Mouse (Mus musculus) embryonic facial prominence, embryonic 11.5 days (tissue): Measurements from ENCODE around the gene Gnptab. TPM values are rescaled to one million over a fixed set of nuclear protein-coding genes. Genes with fewer than 3 reads are reported as not detected.
A peak's percentile ranks its signal among the peaks of the same experiment; 100 is the strongest.

Source experiments
- ATAC-seq: fragments of 200-750 bp; cut with Nextera tagmentation; replicated peaks from 2 replicates; pipeline ENCODE4 v1.8.0; 2017; ENCODE audit warnings: low read depth; ENCODE audit not compliant: insufficient number of reproducible peaks, low FRiP score, low TSS enrichment
- DNase-seq: peaks from one replicate; pipeline ENCODE4 v3.0.0-alpha.2; 2015; ENCODE audit warnings: low spot score
- H3K27ac ChIP-seq: fragments of 300-500 bp; sonication (generic); replicated peaks from 2 replicates; pipeline ENCODE4 v1.5.1; 2014; ENCODE audit warnings: mild to moderate bottlenecking, low read depth, low read length, control low read depth
- H3K27me3 ChIP-seq: fragments of 300-500 bp; sonication (generic); 2 replicates; pipeline ENCODE4 v1.6.1; 2014; ENCODE audit warnings: mild to moderate bottlenecking, low read length, moderate library complexity, mixed read lengths; ENCODE audit not compliant: control insufficient read depth, insufficient read depth
- H3K36me3 ChIP-seq: fragments of 300-500 bp; sonication (generic); replicated peaks from 2 replicates; pipeline ENCODE4 v1.6.1; 2014; ENCODE audit warnings: low read depth, mild to moderate bottlenecking, low read length, moderate library complexity, mixed read lengths; ENCODE audit not compliant: control insufficient read depth, insufficient read depth
- H3K4me1 ChIP-seq: fragments of 300-500 bp; sonication (generic); 2 replicates; pipeline ENCODE4 v1.6.1; 2014; ENCODE audit warnings: low read length, mixed read lengths; ENCODE audit not compliant: control insufficient read depth, insufficient read depth
- H3K4me2 ChIP-seq: fragments of 300-500 bp; sonication (generic); 2 replicates; pipeline ENCODE4 v1.6.1; 2014; ENCODE audit warnings: low read depth, mild to moderate bottlenecking, control low read depth, low read length, moderate library complexity
- H3K4me3 ChIP-seq: fragments of 300-500 bp; sonication (generic); 2 replicates; pipeline ENCODE4 v1.5.1; 2014; ENCODE audit warnings: low read depth, low read length, control low read depth
- H3K9ac ChIP-seq: fragments of 300-500 bp; sonication (generic); replicated peaks from 2 replicates; pipeline ENCODE4 v1.6.1; 2014; ENCODE audit warnings: mild to moderate bottlenecking, control low read depth, low read length
- H3K9me3 ChIP-seq: fragments of 300-500 bp; sonication (generic); replicated peaks from 2 replicates; pipeline ENCODE4 v1.6.1; 2016; ENCODE audit warnings: mild to moderate bottlenecking, low read length, inconsistent platforms, mixed read lengths; ENCODE audit not compliant: control insufficient read depth
- WGBS: fragments of 180-500 bp; shearing (Covaris S2); extraction: QIAGEN DNeasy Blood & Tissue Kit; methylation state at CpG from one replicate; pipeline ENCODE4 v1.1.7; 2014; 5-methylcytosine and 5-hydroxymethylcytosine counted together
- polyA plus RNA-seq: library from polyadenylated mRNA; unstranded; fragments of >200 nt; fragmentation: Nextera tagmentation; extraction: Ambion mirVana; gene quantifications from 2 replicates; pipeline ENCODE4 v1.2.1, GENCODE M21; 2014

Gnptab gene
- polyA plus RNA-seq, 1 experiment from 2014 or later, result 7.6 TPM

DNA sequence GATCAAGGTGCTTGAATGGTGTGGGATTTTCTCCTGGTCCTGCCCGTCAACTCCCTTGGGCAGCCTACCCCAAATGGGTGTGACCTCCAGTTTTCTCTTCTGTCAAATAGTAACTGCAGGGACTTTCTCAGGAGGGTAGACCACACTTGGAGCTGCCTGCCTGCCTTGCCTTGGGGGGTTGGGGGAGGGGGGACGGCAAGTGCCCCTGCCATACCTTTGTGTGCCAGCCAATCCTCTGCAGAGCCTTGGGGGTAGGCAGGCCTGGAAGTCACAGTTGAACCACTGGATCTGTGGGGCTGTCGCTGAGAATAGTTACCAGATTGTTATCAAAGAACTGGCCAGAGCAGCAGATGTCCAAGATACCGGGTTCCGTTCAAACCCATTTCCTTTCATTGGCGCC is 7.3 kb downstream of the Gnptab start:
- Histone ChIP-seq H3K27me3 (no peaks in the 10 kb centered on the region), H3K4me3 (no peak overlapping the region), H3K9me3 (no peaks in the 10 kb centered on the region), H3K36me3 (no peaks in the 10 kb centered on the region), H3K4me1 (no peaks in the 10 kb centered on the region), H3K27ac (no peak overlapping the region), H3K4me2 (no peak overlapping the region), H3K9ac (no peak overlapping the region)
- ATAC-seq (no peak), DNase-seq (no peak)
- 76% methylated on average over 6 of the region's 6 CpGs for WGBS

DNA sequence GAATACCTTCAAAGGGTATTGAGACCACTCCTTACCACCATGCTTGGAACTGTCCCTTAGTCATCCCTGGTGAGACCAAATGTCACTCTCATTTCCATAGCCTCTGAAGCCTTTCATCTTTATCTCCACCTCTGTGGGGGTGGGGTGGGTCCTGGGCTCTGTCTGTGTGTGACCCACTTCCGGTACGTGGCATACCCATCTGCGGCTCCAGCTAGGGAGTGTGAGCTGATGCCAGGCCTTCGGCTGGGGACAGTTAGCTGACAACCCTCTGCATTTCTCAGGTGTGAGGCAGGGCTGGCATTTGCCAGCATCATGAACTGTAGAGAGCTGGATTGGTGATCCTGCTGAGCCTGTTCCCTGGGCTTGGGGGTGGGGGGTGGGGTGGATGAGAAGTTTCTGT is 10.6 kb downstream of the Gnptab start:
- no peaks in the 10 kb centered on the region for H3K36me3 ChIP-seq
- no peaks in the 10 kb centered on the region for H3K27me3 ChIP-seq
- ATAC-seq (no peak; the same call in 1 of the 2 replicates), DNase-seq (no peak)
- H3K4me1 ChIP-seq, result no peaks in the 10 kb centered on the region
- no peak overlapping the region for H3K4me3 ChIP-seq
- 65% methylated on average over 4 of the region's 4 CpGs for WGBS
- no peaks in the 10 kb centered on the region for H3K9me3 ChIP-seq
- no peak overlapping the region for H3K4me2 ChIP-seq
- H3K9ac ChIP-seq, result no peak overlapping the region
- no peak overlapping the region for H3K27ac ChIP-seq

DNA sequence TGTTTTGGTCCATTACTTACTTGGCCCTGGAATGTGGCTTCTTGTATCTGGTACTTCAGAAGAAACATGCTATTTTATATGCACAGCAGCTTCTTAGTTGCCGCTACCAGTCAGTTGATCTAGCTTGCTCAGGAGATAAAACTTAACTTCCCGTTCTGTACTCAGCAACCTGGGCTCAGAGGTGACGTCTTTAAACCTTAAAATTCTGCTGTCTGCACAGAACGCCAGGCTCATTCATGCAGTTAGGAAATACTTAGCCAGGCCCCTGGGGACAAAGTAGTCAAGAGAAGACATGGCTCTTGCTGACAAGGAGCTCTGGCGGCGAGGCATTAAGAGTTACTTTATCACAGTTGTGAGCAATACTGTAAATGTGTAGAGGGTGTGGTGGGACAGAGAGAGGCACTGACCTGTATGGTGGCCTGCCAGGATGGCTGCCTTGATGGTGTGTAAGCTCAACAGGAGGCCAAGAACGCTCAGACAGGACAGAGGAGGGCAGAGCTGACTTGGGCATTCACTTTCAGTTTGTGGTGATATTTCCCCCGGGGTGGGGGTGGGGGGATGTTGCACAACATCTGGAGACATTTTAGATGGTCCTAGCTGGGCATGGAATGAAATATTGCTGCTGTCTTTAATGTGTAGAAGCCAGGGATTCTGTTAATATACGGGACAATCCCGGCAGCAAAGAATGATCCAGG is 11.3 kb downstream of the Gnptab start:
- H3K4me3 ChIP-seq, result no peak overlapping the region
- H3K27ac ChIP-seq, result no peak overlapping the region
- H3K9ac ChIP-seq, result no peak overlapping the region
- no peaks in the 10 kb centered on the region for H3K4me1 ChIP-seq
- DNase-seq (peak; percentile 18), ATAC-seq (no peak)
- no peaks in the 10 kb centered on the region for H3K27me3 ChIP-seq
- no peak overlapping the region for H3K4me2 ChIP-seq
- 48% methylated on average over 10 of the region's 10 CpGs for WGBS
- H3K36me3 ChIP-seq, result no peaks in the 10 kb centered on the region
- no peaks in the 10 kb centered on the region for H3K9me3 ChIP-seq

DNA sequence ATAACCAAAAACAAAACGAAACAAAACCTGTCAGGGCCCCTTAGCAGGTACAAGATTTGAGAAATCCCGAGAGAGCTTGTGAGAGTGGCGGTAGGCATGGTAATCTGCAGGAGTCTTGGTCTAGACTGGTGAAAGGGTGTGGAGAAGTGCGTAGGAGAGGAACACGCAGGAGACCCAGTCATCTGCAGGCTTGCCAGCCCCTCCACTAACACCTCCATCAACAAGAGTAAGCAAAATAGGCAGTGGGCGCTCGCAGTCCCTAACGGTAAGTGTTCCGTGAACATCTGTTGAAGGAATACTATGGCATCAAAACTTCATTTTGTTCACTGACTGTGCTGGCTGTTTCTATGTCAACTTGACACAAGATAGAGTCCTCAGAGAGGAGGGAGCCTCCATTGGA is 12.6 kb downstream of the Gnptab start:
- Histone ChIP-seq H3K9ac (no peak overlapping the region), H3K27me3 (no peaks in the 10 kb centered on the region), H3K9me3 (no peaks in the 10 kb centered on the region), H3K4me3 (no peak overlapping the region), H3K4me1 (no peaks in the 10 kb centered on the region), H3K27ac (no peak overlapping the region), H3K4me2 (no peak overlapping the region), H3K36me3 (no peaks in the 10 kb centered on the region)
- DNase-seq, result no peak
- WGBS, result 92% methylated on average over 9 of the region's 9 CpGs
- no peak for ATAC-seq

DNA sequence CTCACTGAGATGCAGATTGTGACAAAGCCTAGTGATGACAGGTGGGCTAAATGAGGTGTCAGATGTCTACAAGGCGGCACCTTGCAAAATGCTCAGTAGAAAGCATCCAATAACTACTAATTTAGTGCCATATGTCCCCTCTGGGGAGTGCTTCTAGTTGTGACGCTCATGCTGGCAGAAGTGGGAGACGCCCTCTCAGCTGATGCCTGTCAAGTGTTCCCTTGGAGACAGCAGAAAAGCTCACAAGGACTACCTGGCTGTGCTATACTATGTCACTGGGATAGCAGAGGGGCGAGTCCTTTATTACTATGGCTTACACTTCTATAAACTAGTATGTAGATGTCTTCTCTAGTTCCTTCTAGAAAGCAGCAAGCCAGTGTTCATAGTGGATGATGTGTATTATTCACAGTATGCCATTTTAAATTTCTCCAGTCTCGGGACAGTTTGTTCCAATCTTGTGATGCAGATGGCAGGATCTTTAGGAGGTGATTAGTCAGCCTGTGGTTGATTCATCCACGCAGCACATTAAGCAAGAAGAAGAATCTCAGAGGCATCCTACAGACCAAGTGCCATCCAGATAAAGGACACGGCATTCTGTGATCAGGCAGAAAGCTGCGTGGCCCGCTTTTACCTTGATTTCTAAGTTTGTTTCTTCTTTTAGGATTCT is 13.4 kb downstream of the Gnptab start:
- ATAC-seq (no peak), DNase-seq (no peak)
- Histone ChIP-seq H3K9me3 (no peaks in the 10 kb centered on the region), H3K4me3 (no peak overlapping the region), H3K27ac (no peak overlapping the region), H3K9ac (no peak overlapping the region), H3K4me1 (no peaks in the 10 kb centered on the region), H3K4me2 (no peak overlapping the region), H3K36me3 (no peaks in the 10 kb centered on the region), H3K27me3 (no peaks in the 10 kb centered on the region)
- WGBS, result 88% methylated on average over 9 of the region's 9 CpGs

DNA sequence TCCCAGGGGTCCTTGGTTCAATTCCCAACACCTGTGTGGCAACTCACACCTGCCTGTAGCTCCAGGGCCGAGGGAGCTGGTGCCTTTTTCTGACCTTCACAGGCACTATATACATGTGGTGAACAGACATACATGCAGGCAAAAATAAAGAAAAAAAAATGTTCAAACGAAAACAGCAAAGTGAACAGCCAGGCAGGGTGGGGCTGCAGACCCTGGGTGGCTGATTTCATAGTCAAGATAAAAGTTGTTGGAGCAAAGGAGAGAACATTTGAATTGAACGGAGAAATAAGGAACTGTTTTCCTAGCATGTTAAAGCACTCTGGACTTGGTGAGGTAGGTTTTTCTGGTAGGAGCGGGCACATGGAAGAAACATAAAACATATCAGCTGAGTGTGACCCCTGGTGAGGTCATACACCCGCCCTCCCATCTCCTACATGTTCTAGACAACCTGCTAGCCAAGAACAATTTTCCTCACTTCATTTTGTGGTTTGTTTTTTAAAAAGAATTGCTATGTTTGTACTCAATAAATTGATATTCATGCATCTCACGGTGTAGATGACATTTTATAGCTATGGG is 19.8 kb downstream of the Gnptab start:
- Histone ChIP-seq H3K36me3 (no peaks in the 10 kb centered on the region), H3K9me3 (no peaks in the 10 kb centered on the region), H3K27ac (no peak overlapping the region), H3K4me2 (no peak overlapping the region), H3K27me3 (no peaks in the 10 kb centered on the region), H3K4me1 (no peaks in the 10 kb centered on the region), H3K4me3 (no peak overlapping the region), H3K9ac (no peak overlapping the region)
- DNase-seq, result no peak
- no peak for ATAC-seq
- 86% methylated on average over 6 of the region's 6 CpGs for WGBS

DNA sequence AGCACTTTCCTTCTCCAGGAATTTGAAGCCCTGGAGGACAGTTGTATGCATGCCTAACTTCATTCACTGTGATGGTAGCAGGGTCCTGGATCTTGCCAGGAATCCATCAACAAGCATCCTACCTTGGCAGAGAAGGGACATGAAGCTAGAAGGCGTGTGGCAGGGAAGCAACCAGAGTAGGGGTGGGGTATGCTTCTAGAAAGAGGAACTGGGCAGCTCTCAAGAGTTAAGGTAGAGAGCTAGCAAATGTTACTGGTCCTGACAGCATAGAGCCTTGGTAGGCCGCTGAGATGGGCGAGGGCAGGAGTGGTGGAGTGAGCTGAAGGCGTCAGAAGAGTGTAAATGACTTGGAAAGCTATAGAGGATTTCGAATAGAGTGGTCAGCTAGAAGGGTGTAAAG is 20.3 kb downstream of the Gnptab start:
- H3K9me3 ChIP-seq, result no peaks in the 10 kb centered on the region
- 90% methylated on average over 5 of the region's 5 CpGs for WGBS
- no peak for ATAC-seq
- no peak overlapping the region for H3K9ac ChIP-seq
- H3K4me3 ChIP-seq, result no peak overlapping the region
- no peaks in the 10 kb centered on the region for H3K36me3 ChIP-seq
- no peaks in the 10 kb centered on the region for H3K4me1 ChIP-seq
- no peak overlapping the region for H3K4me2 ChIP-seq
- H3K27ac ChIP-seq, result no peak overlapping the region
- H3K27me3 ChIP-seq, result no peaks in the 10 kb centered on the region
- no peak for DNase-seq

DNA sequence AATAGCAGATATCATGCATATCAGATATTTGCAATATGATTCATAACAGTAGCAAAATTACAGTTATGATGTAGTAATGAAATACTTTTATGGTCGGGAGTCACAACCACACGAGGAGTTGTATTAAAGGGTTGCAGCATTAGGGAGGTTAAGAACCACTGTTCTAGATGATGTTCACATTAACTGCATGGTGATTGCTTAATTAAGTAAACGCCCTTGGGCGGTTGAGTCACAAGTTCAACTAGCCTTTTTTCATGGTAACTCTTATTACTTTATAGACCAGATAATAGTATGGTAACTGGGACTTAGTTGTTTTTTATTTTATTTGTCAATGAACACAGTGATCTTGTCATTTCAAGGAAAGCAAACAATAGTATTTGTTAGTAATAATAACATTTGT is 24.1 kb downstream of the Gnptab start:
- H3K4me3 ChIP-seq, result no peak overlapping the region
- no peaks in the 10 kb centered on the region for H3K9me3 ChIP-seq
- no peaks in the 10 kb centered on the region for H3K36me3 ChIP-seq
- ATAC-seq (no peak), DNase-seq (no peak)
- H3K27ac ChIP-seq, result no peak overlapping the region
- H3K9ac ChIP-seq, result no peak overlapping the region
- WGBS, result 94% methylated on average over 4 of the region's 4 CpGs
- no peak overlapping the region for H3K4me2 ChIP-seq
- no peaks in the 10 kb centered on the region for H3K27me3 ChIP-seq
- H3K4me1 ChIP-seq, result no peaks in the 10 kb centered on the region
